Mouse (Mus musculus): ENCODE measurements around the gene Ank3. TPM values are rescaled to one million over a fixed set of nuclear protein-coding genes. Genes with fewer than 3 reads are reported as not detected.

The Ank3 gene
- polyA plus RNA-seq, 1 experiment from 2014 or later: 24.5 TPM

DNA sequence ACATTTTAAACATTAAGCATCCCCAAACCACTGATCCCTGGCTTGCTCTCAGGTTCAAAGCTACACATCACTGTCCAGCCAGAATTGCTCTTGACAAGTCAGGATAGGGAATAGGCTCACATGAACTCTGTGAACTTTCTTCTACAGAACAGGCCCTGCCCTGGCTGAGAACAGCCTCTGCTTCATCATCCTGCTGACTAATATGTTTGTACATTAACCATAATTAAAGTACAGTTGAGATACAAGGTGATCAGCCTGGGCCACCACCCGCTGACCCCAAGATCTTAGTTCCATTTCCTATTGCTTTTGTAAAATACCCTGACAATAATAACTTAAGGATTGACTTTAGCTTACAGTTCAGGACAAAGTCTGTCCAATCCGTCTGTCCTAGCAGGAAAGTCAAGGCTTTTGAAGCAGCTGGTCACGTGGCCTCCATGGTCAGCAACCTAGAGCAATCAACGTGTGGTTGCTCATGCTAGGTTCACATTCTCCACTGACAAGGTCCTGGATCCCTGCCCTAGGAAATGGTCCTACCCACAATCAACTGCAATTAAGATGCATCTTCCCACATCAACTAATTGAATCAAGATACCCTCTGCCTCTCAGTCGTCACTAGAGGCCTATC lies 538.0 kb downstream of the Ank3 start:
- no peak overlapping the region for H3K27ac ChIP-seq (ENCODE audit: low read length)
- no peaks in the 10 kb centered on the region for H3K36me3 ChIP-seq (ENCODE audit: insufficient read depth, low read length)
- no peaks in the 10 kb centered on the region for H3K4me1 ChIP-seq (ENCODE audit: insufficient read depth, low read depth, low read length)
- no peak overlapping the region for H3K4me3 ChIP-seq (ENCODE audit: low read depth, low read length)
- DNase-seq (ENCODE audit: low spot score): no peak
- no peaks in the 10 kb centered on the region for H3K27me3 ChIP-seq (replicated peaks; ENCODE audit: insufficient read depth, low read length)
- no peak overlapping the region for H3K4me2 ChIP-seq (replicated peaks; ENCODE audit: low read depth, low read length)
- 83% methylated on average over 5 of the region's 5 CpGs for WGBS
- TF ChIP-seq CTCF (IDR thresholded peaks at IDR 0.05) (no peak), EP300 (IDR thresholded peaks at IDR 0.05) (no peak)
- ATAC-seq: no peak
- no peak overlapping the region for H3K9ac ChIP-seq (replicated peaks; ENCODE audit: low read depth)
- H3K9me3 ChIP-seq (ENCODE audit: low read length): no peaks in the 10 kb centered on the region

DNA sequence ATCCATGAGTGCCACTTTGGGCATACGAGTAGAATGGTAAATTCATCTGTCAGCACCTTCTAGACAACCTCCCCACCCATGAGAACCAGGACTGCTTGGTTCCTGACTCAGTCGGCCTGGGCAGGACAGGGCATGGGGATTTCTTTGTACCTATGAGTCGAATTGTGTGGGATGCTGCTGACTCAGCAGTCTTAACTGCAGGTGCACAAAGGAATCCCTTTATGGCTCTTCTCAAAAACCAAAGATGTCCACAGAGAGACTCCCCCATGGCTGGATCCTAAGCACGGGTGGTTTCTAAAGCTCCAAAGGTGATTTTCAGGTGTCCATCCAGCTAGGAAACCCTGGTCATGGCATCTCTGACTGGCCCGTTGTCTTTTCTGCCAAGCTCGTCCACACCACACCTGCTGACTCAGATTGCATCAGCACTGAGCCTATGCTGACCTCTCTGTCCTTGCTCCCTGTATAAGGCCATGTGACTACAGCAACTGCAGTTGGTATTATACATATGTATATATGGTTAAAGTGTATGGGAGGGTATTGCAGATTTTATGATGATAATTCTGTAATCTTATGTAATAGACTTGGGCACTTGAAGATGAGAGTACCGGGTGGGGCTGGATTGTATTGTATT lies 538.8 kb downstream of the Ank3 start:
- Histone ChIP-seq H3K4me1 (ENCODE audit: insufficient read depth, low read depth, low read length) (no peaks in the 10 kb centered on the region), H3K4me2 (replicated peaks; ENCODE audit: low read depth, low read length) (no peak overlapping the region), H3K36me3 (ENCODE audit: insufficient read depth, low read length) (no peaks in the 10 kb centered on the region), H3K9ac (replicated peaks; ENCODE audit: low read depth) (no peak overlapping the region), H3K4me3 (ENCODE audit: low read depth, low read length) (no peak overlapping the region), H3K27ac (ENCODE audit: low read length) (no peak overlapping the region), H3K27me3 (replicated peaks; ENCODE audit: insufficient read depth, low read length) (no peaks in the 10 kb centered on the region), H3K9me3 (ENCODE audit: low read length) (no peaks in the 10 kb centered on the region)
- no peak for TF ChIP-seq EP300 (IDR thresholded peaks at IDR 0.05)
- TF ChIP-seq CTCF (IDR thresholded peaks at IDR 0.05): no peak
- no peak for ATAC-seq
- no peak for DNase-seq (ENCODE audit: low spot score)
- 80% methylated on average over 7 of the region's 7 CpGs for WGBS

DNA sequence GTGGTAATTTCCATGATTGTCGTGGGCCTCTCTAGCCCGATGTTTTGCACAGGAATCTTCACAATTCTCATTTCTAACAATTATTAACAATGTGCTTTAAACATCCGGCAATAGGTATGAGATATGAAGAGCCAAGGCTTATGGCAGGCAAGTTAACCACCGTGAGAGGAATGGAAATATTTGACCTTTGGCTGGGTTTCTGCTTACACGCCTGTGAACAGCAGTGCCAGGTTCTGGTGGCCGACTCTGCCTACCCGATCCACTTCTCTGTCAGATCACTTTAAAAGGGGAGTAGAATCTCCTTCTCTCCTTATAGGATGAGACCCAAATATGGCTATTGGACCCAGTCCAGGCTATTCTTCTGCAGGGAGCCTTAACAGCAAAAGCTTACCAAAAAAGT lies 540.6 kb downstream of the Ank3 start:
- no peak overlapping the region for H3K4me2 ChIP-seq (replicated peaks; ENCODE audit: low read depth, low read length)
- WGBS: 67% methylated on average over 7 of the region's 7 CpGs
- no peaks in the 10 kb centered on the region for H3K36me3 ChIP-seq (ENCODE audit: insufficient read depth, low read length)
- no peak for ATAC-seq
- no peak for DNase-seq (ENCODE audit: low spot score)
- H3K9ac ChIP-seq (replicated peaks; ENCODE audit: low read depth): no peak overlapping the region
- H3K9me3 ChIP-seq (ENCODE audit: low read length): no peaks in the 10 kb centered on the region
- TF ChIP-seq EP300 (IDR thresholded peaks at IDR 0.05) (no peak), CTCF (IDR thresholded peaks at IDR 0.05) (no peak)
- H3K27me3 ChIP-seq (replicated peaks; ENCODE audit: insufficient read depth, low read length): no peaks in the 10 kb centered on the region
- H3K4me1 ChIP-seq (ENCODE audit: insufficient read depth, low read depth, low read length): no peaks in the 10 kb centered on the region
- no peak overlapping the region for H3K4me3 ChIP-seq (ENCODE audit: low read depth, low read length)
- no peak overlapping the region for H3K27ac ChIP-seq (ENCODE audit: low read length)

DNA sequence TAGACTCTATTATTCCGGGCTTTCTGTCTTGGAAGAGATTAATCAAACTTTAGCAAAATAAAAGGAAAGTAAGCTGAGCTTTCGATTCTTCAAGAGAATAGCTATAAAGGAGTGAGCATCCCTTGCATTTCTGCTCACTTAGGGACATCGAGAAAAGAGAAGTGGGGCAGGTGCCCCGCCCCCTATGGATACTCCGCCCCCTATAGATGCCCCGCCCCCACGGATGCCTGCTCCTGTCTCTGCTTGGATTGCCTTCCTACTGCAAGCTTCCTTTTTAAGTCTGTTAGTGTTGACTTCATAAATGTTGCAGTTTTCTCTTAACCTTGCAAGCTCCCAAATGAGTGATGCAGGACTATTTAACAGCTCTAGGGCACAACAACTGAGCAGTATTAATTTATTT lies 541.4 kb downstream of the Ank3 start:
- 64% methylated on average over 7 of the region's 7 CpGs for WGBS
- H3K36me3 ChIP-seq (ENCODE audit: insufficient read depth, low read length): no peaks in the 10 kb centered on the region
- no peak overlapping the region for H3K4me2 ChIP-seq (replicated peaks; ENCODE audit: low read depth, low read length)
- no peak overlapping the region for H3K27ac ChIP-seq (ENCODE audit: low read length)
- H3K4me1 ChIP-seq (ENCODE audit: insufficient read depth, low read depth, low read length): no peaks in the 10 kb centered on the region
- H3K9ac ChIP-seq (replicated peaks; ENCODE audit: low read depth): no peak overlapping the region
- DNase-seq (ENCODE audit: low spot score) (no peak), ATAC-seq (no peak)
- TF ChIP-seq CTCF (IDR thresholded peaks at IDR 0.05): no peak
- H3K9me3 ChIP-seq (ENCODE audit: low read length): no peaks in the 10 kb centered on the region
- no peaks in the 10 kb centered on the region for H3K27me3 ChIP-seq (replicated peaks; ENCODE audit: insufficient read depth, low read length)
- no peak overlapping the region for H3K4me3 ChIP-seq (ENCODE audit: low read depth, low read length)

DNA sequence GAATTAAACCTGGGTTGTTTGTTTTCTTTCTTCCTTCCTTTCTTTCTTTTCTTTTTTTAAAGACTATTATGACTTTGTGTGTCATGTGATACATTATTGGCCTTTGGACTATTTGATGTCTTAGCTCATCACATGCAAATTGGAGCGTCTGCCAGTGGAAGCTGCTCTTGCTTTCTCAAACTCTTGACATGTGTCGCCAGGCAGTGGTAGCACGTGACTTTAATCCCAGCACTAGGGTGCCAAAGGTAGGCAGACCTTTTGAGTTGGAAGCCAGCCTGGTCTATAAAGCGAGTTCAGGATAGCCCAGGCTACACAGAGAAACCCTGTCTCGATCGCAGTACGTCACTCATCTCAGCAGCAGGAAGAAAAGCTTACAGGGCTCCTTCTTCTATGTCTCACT lies 542.4 kb downstream of the Ank3 start:
- Histone ChIP-seq H3K27ac (ENCODE audit: low read length) (no peak overlapping the region), H3K4me1 (ENCODE audit: insufficient read depth, low read depth, low read length) (no peaks in the 10 kb centered on the region), H3K9ac (replicated peaks; ENCODE audit: low read depth) (no peak overlapping the region), H3K4me2 (replicated peaks; ENCODE audit: low read depth, low read length) (no peak overlapping the region), H3K4me3 (ENCODE audit: low read depth, low read length) (no peak overlapping the region), H3K9me3 (ENCODE audit: low read length) (no peaks in the 10 kb centered on the region), H3K36me3 (ENCODE audit: insufficient read depth, low read length) (no peaks in the 10 kb centered on the region), H3K27me3 (replicated peaks; ENCODE audit: insufficient read depth, low read length) (no peaks in the 10 kb centered on the region)
- DNase-seq (ENCODE audit: low spot score): no peak
- no peak for ATAC-seq
- 91% methylated on average over 7 of the region's 7 CpGs for WGBS
- TF ChIP-seq CTCF (IDR thresholded peaks at IDR 0.05): no peak
- TF ChIP-seq EP300 (IDR thresholded peaks at IDR 0.05): no peak

DNA sequence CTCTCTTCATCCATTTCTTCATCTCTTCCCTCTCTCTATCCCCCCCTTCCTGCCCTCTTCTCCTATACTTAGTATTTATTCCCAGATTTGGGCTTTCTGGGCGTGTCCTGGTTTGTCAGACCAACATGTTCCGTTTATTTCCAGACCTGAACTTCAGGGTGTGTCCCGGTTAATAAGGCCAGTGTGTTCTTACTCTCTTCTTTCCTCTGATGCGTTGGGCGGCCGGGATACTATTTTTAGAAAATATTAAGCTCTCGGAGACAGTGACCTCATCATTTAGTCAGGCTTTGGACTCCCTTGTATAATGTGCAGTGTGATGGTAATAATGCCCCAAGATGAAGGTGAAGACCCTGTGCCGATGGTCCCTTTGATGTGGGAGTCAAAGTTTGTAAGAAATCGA lies 546.3 kb downstream of the Ank3 start:
- ATAC-seq (peak; percentile 32; the same call in 1 of the 2 replicates), DNase-seq (ENCODE audit: low spot score) (no peak)
- 61% methylated on average over 9 of the region's 9 CpGs for WGBS
- TF ChIP-seq CTCF (IDR thresholded peaks at IDR 0.05) (no peak), EP300 (IDR thresholded peaks at IDR 0.05) (peak; percentile 48; the same call in 1 of the 2 replicates)
- Histone ChIP-seq H3K9me3 (ENCODE audit: low read length) (no peaks in the 10 kb centered on the region), H3K27ac (ENCODE audit: low read length) (no peak overlapping the region), H3K9ac (replicated peaks; ENCODE audit: low read depth) (no peak overlapping the region), H3K4me1 (ENCODE audit: insufficient read depth, low read depth, low read length) (no peaks in the 10 kb centered on the region), H3K36me3 (ENCODE audit: insufficient read depth, low read length) (no peaks in the 10 kb centered on the region), H3K4me3 (ENCODE audit: low read depth, low read length) (no peak overlapping the region), H3K4me2 (replicated peaks; ENCODE audit: low read depth, low read length) (no peak overlapping the region), H3K27me3 (replicated peaks; ENCODE audit: insufficient read depth, low read length) (no peaks in the 10 kb centered on the region)

Measured in lung, postnatal 0 days (tissue).